Mouse (Mus musculus) lung, embryonic 14.5 days (tissue): Measurements from ENCODE around the gene BC030867. TPM values are rescaled to one million over a fixed set of nuclear protein-coding genes. Genes with fewer than 3 reads are reported as not detected.

Experiments
- ATAC-seq: fragments of 200-750 bp; cut with Nextera tagmentation; 2 replicates; pipeline ENCODE4 v1.8.0; 2017; ENCODE audit warnings: mild to moderate bottlenecking, moderate TSS enrichment, moderate library complexity; ENCODE audit not compliant: insufficient read depth
- DNase-seq: peaks from one replicate; pipeline ENCODE4 v3.0.0-alpha.2; 2015
- H3K27ac ChIP-seq: fragments of 300-500 bp; sonication (generic); 2 replicates; pipeline ENCODE4 v1.5.1; 2014; ENCODE audit warnings: low read depth, mild to moderate bottlenecking, moderate library complexity
- H3K27me3 ChIP-seq: fragments of 300-500 bp; sonication (generic); 2 replicates; pipeline ENCODE4 v1.6.1; 2014; ENCODE audit warnings: low read length, control low read depth; ENCODE audit not compliant: insufficient read depth
- H3K36me3 ChIP-seq: fragments of 300-500 bp; sonication (generic); 2 replicates; pipeline ENCODE4 v1.6.1; 2014; ENCODE audit warnings: control low read depth; ENCODE audit not compliant: insufficient read depth
- H3K4me1 ChIP-seq: fragments of 300-500 bp; sonication (generic); 2 replicates; pipeline ENCODE4 v1.6.1; 2014; ENCODE audit warnings: antibody characterized with exemption, control low read depth; ENCODE audit not compliant: insufficient read depth
- H3K4me2 ChIP-seq: fragments of 300-500 bp; sonication (generic); 2 replicates; pipeline ENCODE4 v1.6.1; 2014; ENCODE audit warnings: mild to moderate bottlenecking
- H3K4me3 ChIP-seq: fragments of 300-500 bp; sonication (generic); 2 replicates; pipeline ENCODE4 v1.5.1; 2014; ENCODE audit warnings: low read depth, low read length
- H3K9ac ChIP-seq: fragments of 300-500 bp; sonication (generic); 2 replicates; pipeline ENCODE4 v1.6.1; 2014
- H3K9me3 ChIP-seq: fragments of 300-500 bp; sonication (generic); 2 replicates; pipeline ENCODE4 v1.6.1; 2016; ENCODE audit warnings: low read depth, low read length, control low read depth
- CTCF ChIP-seq: IDR thresholded peaks from 2 replicates; pipeline ENCODE4 v1.5.1; 2016; ENCODE audit warnings: antibody characterized with exemption, low read depth
- WGBS: fragments of 180-500 bp; shearing (Covaris S2); extraction: QIAGEN DNeasy Blood & Tissue Kit; methylation state at CpG from one replicate; pipeline ENCODE4 v1.1.7; 2014; 5-methylcytosine and 5-hydroxymethylcytosine counted together
- polyA plus RNA-seq: library from polyadenylated mRNA; unstranded; fragments of >200 nt; fragmentation: Nextera tagmentation; extraction: Ambion mirVana; gene quantifications from 2 replicates; pipeline ENCODE4 v1.2.1, GENCODE M21; 2014

Gene BC030867
- polyA plus RNA-seq: 21.4 and 22.2 TPM in 2 replicates

GRCm38 (mm10) chr11:102248630-102249230 lies at the start of gene BC030867:
Gene BC030867 (plus strand): TSS chr11:102248882.
- peak within 1 kb of the TSS; percentile 77 for H3K9ac ChIP-seq
- peaks cover 22% of the 10 kb centered on the region for H3K36me3 ChIP-seq
- DNase-seq: peak; percentile 100
- H3K9me3 ChIP-seq: no peaks in the 10 kb centered on the region
- TF ChIP-seq CTCF: peak; percentile 79
- no peaks in the 10 kb centered on the region for H3K27me3 ChIP-seq
- peak within 1 kb of the TSS; percentile 80 for H3K4me3 ChIP-seq
- 1% methylated on average over 41 of the region's 41 CpGs for WGBS
- peak within 1 kb of the TSS; percentile 69 for H3K27ac ChIP-seq
- ATAC-seq: peak; percentile 72
- H3K4me2 ChIP-seq: peak within 1 kb of the TSS; percentile 77
- H3K4me1 ChIP-seq: 0 out of 2 replicates have a peak, but pooled peaks cover 5% of the 10 kb centered on the region

- 62% methylated on average over 9 of the region's 9 CpGs for WGBS
- H3K4me2 ChIP-seq: no peak overlapping the region
- ATAC-seq (no peak), DNase-seq (no peak)
- no peaks in the 10 kb centered on the region for H3K4me1 ChIP-seq
- no peak overlapping the region for H3K27ac ChIP-seq
- H3K4me3 ChIP-seq: no peak overlapping the region
- TF ChIP-seq CTCF: no peak
- H3K36me3 ChIP-seq: peaks cover 95% of the 10 kb centered on the region
- H3K9me3 ChIP-seq: no peaks in the 10 kb centered on the region
- H3K27me3 ChIP-seq: no peaks in the 10 kb centered on the region
- no peak overlapping the region for H3K9ac ChIP-seq
Observed at GRCm38 (mm10) chr11:102199856-102200255, 48.8 kb upstream of the BC030867 start.

- no peak for ATAC-seq
- Histone ChIP-seq H3K4me3 (no peak overlapping the region), H3K9ac (no peak overlapping the region), H3K36me3 (peaks cover 89% of the 10 kb centered on the region), H3K4me1 (no peaks in the 10 kb centered on the region), H3K27me3 (no peaks in the 10 kb centered on the region), H3K4me2 (no peak overlapping the region), H3K27ac (no peak overlapping the region), H3K9me3 (no peaks in the 10 kb centered on the region)
- peak; percentile 36; the same call in 1 of the 2 replicates for TF ChIP-seq CTCF
- 77% methylated on average over 12 of the region's 12 CpGs for WGBS
- no peak for DNase-seq
Observed at GRCm38 (mm10) chr11:102201408-102201821, 47.3 kb upstream of the BC030867 start.

GRCm38 (mm10) chr11:102206481-102206880 lies 42.2 kb upstream of the BC030867 start:
- Histone ChIP-seq H3K9ac (peak overlapping the region; percentile 11; the same call in 1 of the 2 replicates), H3K4me2 (no peak overlapping the region), H3K9me3 (no peaks in the 10 kb centered on the region), H3K4me1 (peaks cover 19% of the 10 kb centered on the region), H3K36me3 (peaks cover 51% of the 10 kb centered on the region), H3K27me3 (no peaks in the 10 kb centered on the region), H3K4me3 (no peak overlapping the region), H3K27ac (no peak overlapping the region; the same call in 1 of the 2 replicates)
- 68% methylated on average over 30 of the region's 30 CpGs for WGBS
- DNase-seq: no peak
- no peak for TF ChIP-seq CTCF
- ATAC-seq: no peak

GRCm38 (mm10) chr11:102207825-102208777 lies 40.6 kb upstream of the BC030867 start:
- Histone ChIP-seq H3K4me3 (no peak overlapping the region), H3K9me3 (no peaks in the 10 kb centered on the region), H3K9ac (no peak overlapping the region), H3K36me3 (peaks cover 39% of the 10 kb centered on the region; the same call in 1 of the 2 replicates), H3K27me3 (no peaks in the 10 kb centered on the region), H3K4me1 (peaks cover 30% of the 10 kb centered on the region), H3K27ac (peak overlapping the region; percentile 52), H3K4me2 (peak overlapping the region; percentile 31; the same call in 1 of the 2 replicates)
- WGBS: 43% methylated on average over 11 of the region's 11 CpGs
- TF ChIP-seq CTCF: no peak
- ATAC-seq: peak; percentile 29; the same call in 1 of the 2 replicates
- DNase-seq: peak; percentile 67

GRCm38 (mm10) chr11:102208846-102209245 lies 39.8 kb upstream of the BC030867 start:
- TF ChIP-seq CTCF: no peak
- H3K27ac ChIP-seq: no peak overlapping the region
- H3K4me3 ChIP-seq: no peak overlapping the region
- H3K9ac ChIP-seq: no peak overlapping the region
- no peaks in the 10 kb centered on the region for H3K27me3 ChIP-seq
- peaks cover 32% of the 10 kb centered on the region for H3K4me1 ChIP-seq
- peaks cover 32% of the 10 kb centered on the region; the same call in 1 of the 2 replicates for H3K36me3 ChIP-seq
- 29% methylated on average over 3 of the region's 4 CpGs for WGBS
- ATAC-seq (0 out of 2 replicates have a peak, but pooled peaks have one; percentile 12), DNase-seq (no peak)
- no peaks in the 10 kb centered on the region for H3K9me3 ChIP-seq
- H3K4me2 ChIP-seq: no peak overlapping the region
